Mouse (Mus musculus): ENCODE results near the gene Dhx35.
A peak's percentile ranks its signal among the peaks of the same experiment; 100 is the strongest.

Gene Dhx35

GRCm38 (mm10) chr2:158843287-158843686 is 48.7 kb downstream of the Dhx35 start:
- H3K36me3 ChIP-seq (ENCODE audit: control insufficient read depth, insufficient read depth, low read length, poor library complexity, severe bottlenecking): peaks cover 2% of the 10 kb centered on the region
- H3K27me3 ChIP-seq (ENCODE audit: control insufficient read depth, insufficient read depth, low read length, poor library complexity, severe bottlenecking): no peaks in the 10 kb centered on the region
- no peak for DNase-seq (ENCODE audit: low read depth, low spot score)

- H3K36me3 ChIP-seq (ENCODE audit: control insufficient read depth, insufficient read depth, low read length, poor library complexity, severe bottlenecking): peaks cover 2% of the 10 kb centered on the region
- DNase-seq (ENCODE audit: low read depth, low spot score): no peak
- no peaks in the 10 kb centered on the region for H3K27me3 ChIP-seq (ENCODE audit: control insufficient read depth, insufficient read depth, low read length, poor library complexity, severe bottlenecking)
Observed at GRCm38 (mm10) chr2:158845031-158845430, 50.4 kb downstream of the Dhx35 start.

- no peaks in the 10 kb centered on the region; the same call in none of the 2 replicates for H3K36me3 ChIP-seq (ENCODE audit: control insufficient read depth, insufficient read depth, low read length, poor library complexity, severe bottlenecking)
- DNase-seq (ENCODE audit: low read depth, low spot score): no peak
- H3K27me3 ChIP-seq (ENCODE audit: control insufficient read depth, insufficient read depth, low read length, poor library complexity, severe bottlenecking): no peaks in the 10 kb centered on the region
Observed at GRCm38 (mm10) chr2:158846208-158846607, 51.6 kb downstream of the Dhx35 start.

- peaks cover 5% of the 10 kb centered on the region for H3K36me3 ChIP-seq (ENCODE audit: control insufficient read depth, insufficient read depth, low read length, poor library complexity, severe bottlenecking)
- H3K27me3 ChIP-seq (ENCODE audit: control insufficient read depth, insufficient read depth, low read length, poor library complexity, severe bottlenecking): no peaks in the 10 kb centered on the region
- no peak for DNase-seq (ENCODE audit: low read depth, low spot score)
Observed at GRCm38 (mm10) chr2:158847991-158848390, 53.4 kb downstream of the Dhx35 start.

- Histone ChIP-seq H3K27me3 (ENCODE audit: control insufficient read depth, insufficient read depth, low read length, poor library complexity, severe bottlenecking) (no peaks in the 10 kb centered on the region), H3K36me3 (ENCODE audit: control insufficient read depth, insufficient read depth, low read length, poor library complexity, severe bottlenecking) (peaks cover 5% of the 10 kb centered on the region)
- DNase-seq (ENCODE audit: low read depth, low spot score): no peak
Observed at GRCm38 (mm10) chr2:158849416-158849815, 54.8 kb downstream of the Dhx35 start.

GRCm38 (mm10) chr2:158852579-158852978 is 58.0 kb downstream of the Dhx35 start:
- peaks cover 5% of the 10 kb centered on the region for H3K36me3 ChIP-seq (ENCODE audit: control insufficient read depth, insufficient read depth, low read length, poor library complexity, severe bottlenecking)
- DNase-seq (ENCODE audit: low read depth, low spot score): peak; percentile 58
- no peaks in the 10 kb centered on the region for H3K27me3 ChIP-seq (ENCODE audit: control insufficient read depth, insufficient read depth, low read length, poor library complexity, severe bottlenecking)

- no peaks in the 10 kb centered on the region for H3K27me3 ChIP-seq (ENCODE audit: control insufficient read depth, insufficient read depth, low read length, poor library complexity, severe bottlenecking)
- no peak for DNase-seq (ENCODE audit: low read depth, low spot score)
- H3K36me3 ChIP-seq (ENCODE audit: control insufficient read depth, insufficient read depth, low read length, poor library complexity, severe bottlenecking): no peaks in the 10 kb centered on the region; the same call in none of the 2 replicates
Observed at GRCm38 (mm10) chr2:158856896-158857499, 62.4 kb downstream of the Dhx35 start.

- no peak for DNase-seq (ENCODE audit: low read depth, low spot score)
- Histone ChIP-seq H3K36me3 (ENCODE audit: control insufficient read depth, insufficient read depth, low read length, poor library complexity, severe bottlenecking) (no peaks in the 10 kb centered on the region; the same call in none of the 2 replicates), H3K27me3 (ENCODE audit: control insufficient read depth, insufficient read depth, low read length, poor library complexity, severe bottlenecking) (no peaks in the 10 kb centered on the region)
Observed at GRCm38 (mm10) chr2:158857579-158857978, 63.0 kb downstream of the Dhx35 start.

- no peaks in the 10 kb centered on the region for H3K27me3 ChIP-seq (ENCODE audit: control insufficient read depth, insufficient read depth, low read length, poor library complexity, severe bottlenecking)
- no peak for DNase-seq (ENCODE audit: low read depth, low spot score)
- no peaks in the 10 kb centered on the region for H3K36me3 ChIP-seq (ENCODE audit: control insufficient read depth, insufficient read depth, low read length, poor library complexity, severe bottlenecking)
Observed at GRCm38 (mm10) chr2:158861115-158861514, 66.5 kb downstream of the Dhx35 start.

- H3K27me3 ChIP-seq (ENCODE audit: control insufficient read depth, insufficient read depth, low read length, poor library complexity, severe bottlenecking): no peaks in the 10 kb centered on the region
Observed at GRCm38 (mm10) chr2:158863341-158864125, 68.9 kb downstream of the Dhx35 start.

GRCm38 (mm10) chr2:158864126-158864458 is 69.5 kb downstream of the Dhx35 start:
- Histone ChIP-seq H3K36me3 (ENCODE audit: control insufficient read depth, insufficient read depth, low read length, poor library complexity, severe bottlenecking) (no peaks in the 10 kb centered on the region), H3K27me3 (ENCODE audit: control insufficient read depth, insufficient read depth, low read length, poor library complexity, severe bottlenecking) (no peaks in the 10 kb centered on the region)
- no peak for DNase-seq (ENCODE audit: low read depth, low spot score)

More at GRCm38 (mm10) chr2:158863341-158864125, 68.9 kb downstream of the Dhx35 start:
- peak; percentile 82 for DNase-seq (ENCODE audit: low read depth, low spot score)
- H3K36me3 ChIP-seq (ENCODE audit: control insufficient read depth, insufficient read depth, low read length, poor library complexity, severe bottlenecking): no peaks in the 10 kb centered on the region

- Histone ChIP-seq H3K27me3 (ENCODE audit: control insufficient read depth, insufficient read depth, low read length, poor library complexity, severe bottlenecking) (no peaks in the 10 kb centered on the region), H3K36me3 (ENCODE audit: control insufficient read depth, insufficient read depth, low read length, poor library complexity, severe bottlenecking) (no peaks in the 10 kb centered on the region)
- peak; percentile 76 for DNase-seq (ENCODE audit: low read depth, low spot score)
Observed at GRCm38 (mm10) chr2:158865358-158865757, 70.8 kb downstream of the Dhx35 start.

GRCm38 (mm10) chr2:158886571-158886970 is 92.0 kb downstream of the Dhx35 start:
- H3K27me3 ChIP-seq (ENCODE audit: control insufficient read depth, insufficient read depth, low read length, poor library complexity, severe bottlenecking): no peaks in the 10 kb centered on the region
- H3K36me3 ChIP-seq (ENCODE audit: control insufficient read depth, insufficient read depth, low read length, poor library complexity, severe bottlenecking): no peaks in the 10 kb centered on the region
- DNase-seq (ENCODE audit: low read depth, low spot score): peak; percentile 48

GRCm38 (mm10) chr2:158888531-158888930 is 93.9 kb downstream of the Dhx35 start:
- DNase-seq (ENCODE audit: low read depth, low spot score): no peak

GRCm38 (mm10) chr2:158889201-158889600 is 94.6 kb downstream of the Dhx35 start:
- Histone ChIP-seq H3K36me3 (ENCODE audit: control insufficient read depth, insufficient read depth, low read length, poor library complexity, severe bottlenecking) (no peaks in the 10 kb centered on the region), H3K27me3 (ENCODE audit: control insufficient read depth, insufficient read depth, low read length, poor library complexity, severe bottlenecking) (no peaks in the 10 kb centered on the region)
- DNase-seq (ENCODE audit: low read depth, low spot score): no peak

More at GRCm38 (mm10) chr2:158888531-158888930, 93.9 kb downstream of the Dhx35 start:
- Histone ChIP-seq H3K27me3 (ENCODE audit: control insufficient read depth, insufficient read depth, low read length, poor library complexity, severe bottlenecking) (no peaks in the 10 kb centered on the region), H3K36me3 (ENCODE audit: control insufficient read depth, insufficient read depth, low read length, poor library complexity, severe bottlenecking) (no peaks in the 10 kb centered on the region)

Measured in splenic B cell, adult 2 months (primary cell).